Mouse (Mus musculus) cerebellum, adult 18-20 months (tissue): ENCODE measurements around the gene Gm42957.
"Not testable (repeated sequence)": the region's sequence is repeated elsewhere in the genome, so short reads cannot be mapped to it uniquely, and the experiment has no call there.

Experiments
- DNase-seq, 2 experiments: peaks; one replicate each; pipeline ENCODE4 v3.0.0; 2021

Gm42957 gene

DNA sequence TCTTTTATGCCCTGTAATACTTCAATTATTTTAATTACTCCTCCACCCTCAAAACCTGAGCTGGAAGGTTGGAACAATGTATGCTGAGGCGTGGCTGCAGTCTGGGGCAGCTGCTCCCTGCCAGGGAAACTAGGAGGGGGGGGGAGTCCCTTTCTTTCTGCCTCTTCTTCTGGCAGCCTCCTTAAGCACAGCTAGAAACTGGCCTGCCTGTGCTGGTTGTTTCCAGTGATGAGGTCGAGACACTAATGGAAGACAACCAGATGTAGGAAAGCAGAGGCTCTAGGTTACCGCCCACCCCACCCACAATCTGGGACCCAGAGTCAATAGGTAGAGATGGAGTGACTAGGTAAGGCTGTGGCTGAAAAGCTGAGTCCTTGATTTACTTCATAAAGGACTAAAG, 40.4 kb downstream of the Gm42957 start:
- no peak for DNase-seq

GRCm38 (mm10) chr3:96678456-96678855, 43.2 kb downstream of the Gm42957 start:
- DNase-seq: no peak

- no peak for DNase-seq
Measured at GRCm38 (mm10) chr3:96679159-96679674, 43.9 kb downstream of the Gm42957 start.

GRCm38 (mm10) chr3:96680269-96680956, 45.1 kb downstream of the Gm42957 start:
- no peak for DNase-seq

- no peak for DNase-seq
Measured at GRCm38 (mm10) chr3:96683496-96683895, 48.2 kb downstream of the Gm42957 start.

DNA sequence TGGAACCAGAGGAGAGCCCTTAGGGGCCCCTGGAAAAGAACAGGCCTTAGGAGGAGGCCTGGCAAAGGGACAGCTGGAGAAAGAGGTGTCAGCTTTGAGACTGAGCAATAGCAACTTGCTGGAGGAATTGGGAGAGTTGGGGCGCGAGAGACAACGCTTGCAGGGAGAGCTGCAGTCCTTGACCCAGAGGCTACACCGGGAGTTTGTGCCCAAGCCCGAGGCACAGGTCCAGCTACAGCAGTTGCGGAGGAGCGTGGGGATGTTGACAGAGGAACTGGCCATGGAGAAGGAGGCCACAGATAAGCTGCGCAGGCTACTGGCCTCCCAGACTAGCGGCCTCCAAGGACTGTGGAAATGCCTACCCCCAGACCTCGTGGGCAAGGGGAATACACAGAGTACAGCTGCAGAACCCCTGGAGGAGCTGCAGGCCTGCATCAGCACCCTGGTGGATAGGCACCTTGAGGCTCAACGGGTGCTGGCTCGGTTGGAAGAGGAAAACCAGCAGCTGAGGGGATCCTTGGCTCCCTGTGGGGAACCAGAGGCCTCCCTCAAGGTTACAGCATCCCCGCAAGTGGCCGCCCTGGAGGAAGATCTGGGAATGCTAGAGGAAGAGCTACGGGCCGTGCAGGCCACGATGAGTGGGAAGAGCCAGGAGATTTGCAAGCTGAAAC, 49.0 kb downstream of the Gm42957 start:
- no peak for DNase-seq

GRCm38 (mm10) chr3:96684822-96685156, 49.5 kb downstream of the Gm42957 start:
- peak in 1 of 2 experiments; percentile 28 for DNase-seq

GRCm38 (mm10) chr3:96686057-96686456, 50.8 kb downstream of the Gm42957 start:
- DNase-seq: not testable (repeated sequence)

DNA sequence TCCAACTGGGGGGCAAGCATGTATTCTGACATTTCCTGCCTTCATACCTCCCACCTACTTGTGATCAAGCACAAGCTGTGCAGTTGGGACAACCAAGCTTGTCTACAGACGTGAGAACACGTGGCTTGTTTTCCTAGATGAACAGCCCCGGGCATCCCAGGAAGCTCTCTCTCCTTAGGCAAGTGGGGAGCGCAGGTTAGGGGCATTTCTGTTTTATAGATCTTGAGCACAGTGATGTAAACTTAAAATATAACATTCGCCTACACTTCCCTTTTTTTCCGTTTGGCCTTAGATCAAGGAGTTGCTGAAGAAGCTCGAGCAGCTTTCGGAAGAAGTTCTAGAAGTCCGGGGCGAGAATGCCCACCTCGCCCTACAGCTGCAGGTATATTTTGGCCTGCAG, 53.6 kb downstream of the Gm42957 start:
- no peak for DNase-seq

DNA sequence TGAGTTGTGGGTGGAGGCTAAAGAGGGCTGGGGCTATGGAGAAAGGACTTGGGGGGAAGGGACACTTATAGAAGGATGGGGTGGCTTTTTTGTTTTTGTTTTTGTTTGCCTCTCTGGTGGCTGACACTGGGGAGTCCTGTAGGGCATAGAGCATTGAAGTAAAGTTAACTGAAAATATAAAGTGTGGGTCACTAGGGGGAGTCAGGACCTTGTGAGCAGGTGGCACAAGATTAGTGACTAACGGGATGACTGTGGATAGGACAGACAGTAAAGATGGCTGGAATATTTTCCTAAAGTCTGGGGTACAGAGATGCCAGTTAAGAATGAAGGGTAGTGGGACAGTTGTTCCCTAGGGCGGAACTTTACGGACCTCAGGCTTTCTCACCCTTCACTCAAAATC, 55.0 kb downstream of the Gm42957 start:
- DNase-seq: no peak

GRCm38 (mm10) chr3:96692506-96692905, 57.2 kb downstream of the Gm42957 start:
- no peak for DNase-seq

DNA sequence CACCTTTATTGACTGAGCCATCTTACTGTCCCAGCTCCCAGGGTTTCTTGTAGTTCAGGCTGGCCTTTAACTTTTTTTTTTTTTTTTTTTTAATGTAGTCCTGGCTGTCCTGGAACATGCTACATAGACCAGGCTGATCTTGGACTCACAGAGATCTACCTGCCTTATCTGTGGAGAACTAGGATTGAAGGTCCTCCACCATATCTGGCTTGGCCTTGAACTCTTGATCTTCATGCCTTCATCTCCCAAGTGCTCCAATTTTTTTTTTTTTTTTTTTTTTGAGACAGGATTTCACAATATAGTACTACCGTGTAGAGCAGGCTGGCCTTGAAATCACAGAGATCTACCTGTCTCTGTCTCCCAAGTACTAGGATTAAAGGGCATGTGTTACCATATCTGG, 58.3 kb downstream of the Gm42957 start:
- DNase-seq: no peak

GRCm38 (mm10) chr3:96696198-96696765, 61.0 kb downstream of the Gm42957 start, which contains the start of gene Pias3:
Pias3 (plus strand) TSS chr3:96696384.
- DNase-seq: peak; percentile 53 to 64

DNA sequence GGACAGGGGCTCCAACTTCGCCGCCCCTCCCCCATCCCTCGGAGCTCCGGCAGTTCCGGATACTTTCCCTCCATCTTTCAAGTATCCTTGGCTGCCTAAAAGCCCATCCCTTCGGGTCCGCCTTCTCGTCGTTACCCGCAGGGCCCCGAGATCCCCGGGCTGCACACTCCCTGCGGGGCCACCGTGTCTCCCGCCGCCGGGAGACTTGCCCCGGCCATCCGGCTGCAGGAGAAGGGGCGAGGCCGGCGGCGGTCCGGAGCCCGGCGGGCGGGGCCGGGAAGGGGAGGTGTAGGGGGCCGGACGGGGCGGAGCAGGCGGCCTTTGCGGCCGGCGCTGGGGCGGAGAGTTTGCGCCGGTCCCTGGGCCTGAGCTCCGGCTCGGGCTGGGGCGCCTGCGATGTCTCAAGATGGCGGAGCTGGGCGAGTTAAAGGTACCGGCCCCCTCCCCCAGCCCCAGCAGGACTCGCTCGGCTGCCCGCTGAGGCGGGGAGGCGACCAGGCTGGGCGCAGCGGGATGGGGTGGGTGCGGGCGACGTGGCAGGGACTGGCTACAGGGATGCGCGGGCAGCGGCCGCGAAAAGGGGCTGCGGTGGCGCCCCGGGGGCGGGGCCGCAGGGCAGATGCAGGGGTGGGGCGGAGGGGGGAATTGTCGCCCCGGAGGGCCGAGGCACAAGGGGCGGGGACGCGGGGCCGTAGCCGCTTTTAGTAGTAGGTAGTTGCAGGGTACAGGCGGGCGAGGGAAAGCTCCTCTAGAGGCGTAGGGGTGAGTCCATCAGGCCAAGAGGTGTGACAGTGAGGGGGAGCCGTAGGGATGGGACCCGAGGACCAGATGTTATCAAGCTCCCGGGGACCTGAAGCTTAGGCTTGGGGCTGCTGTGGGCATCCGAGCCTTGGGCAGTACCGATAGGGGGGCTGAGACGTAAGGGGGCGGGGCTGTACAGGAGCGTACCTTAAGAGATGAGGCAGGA, 61.8 kb downstream of the Gm42957 start:
- DNase-seq: peak; percentile 89 to 91

- peak; percentile 27 to 30 for DNase-seq
Measured at GRCm38 (mm10) chr3:96698993-96699690, 63.9 kb downstream of the Gm42957 start.

GRCm38 (mm10) chr3:96700376-96700775, 65.1 kb downstream of the Gm42957 start:
- peak in 1 of 2 experiments; percentile 32 for DNase-seq

- DNase-seq: no peak
Measured at GRCm38 (mm10) chr3:96701003-96701402, 65.7 kb downstream of the Gm42957 start.
